Mouse (Mus musculus): ENCODE measurements around the gene 0610030E20Rik.
A peak's percentile ranks its signal among the peaks of the same experiment; 100 is the strongest.

Gene 0610030E20Rik

DNA sequence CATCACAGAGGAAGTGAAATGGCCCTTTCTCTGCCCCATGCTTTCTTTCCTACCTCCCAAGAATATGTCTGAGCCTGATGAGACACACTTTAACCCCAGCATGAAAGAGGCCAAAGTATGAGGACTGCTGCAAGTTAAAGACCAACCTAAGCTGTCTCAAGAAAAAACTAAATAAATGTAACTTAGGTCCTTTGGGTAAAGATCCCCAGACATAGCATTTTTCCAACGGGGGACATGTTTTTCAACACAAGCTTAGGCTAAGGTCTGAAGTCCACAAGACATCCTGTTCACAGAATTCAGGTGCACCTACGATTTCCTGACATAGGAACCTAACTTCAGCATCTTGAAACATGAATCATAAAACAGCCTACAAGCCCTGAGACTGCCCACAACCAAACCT is 3.1 kb downstream of the 0610030E20Rik start:
- no peak for DNase-seq

DNA sequence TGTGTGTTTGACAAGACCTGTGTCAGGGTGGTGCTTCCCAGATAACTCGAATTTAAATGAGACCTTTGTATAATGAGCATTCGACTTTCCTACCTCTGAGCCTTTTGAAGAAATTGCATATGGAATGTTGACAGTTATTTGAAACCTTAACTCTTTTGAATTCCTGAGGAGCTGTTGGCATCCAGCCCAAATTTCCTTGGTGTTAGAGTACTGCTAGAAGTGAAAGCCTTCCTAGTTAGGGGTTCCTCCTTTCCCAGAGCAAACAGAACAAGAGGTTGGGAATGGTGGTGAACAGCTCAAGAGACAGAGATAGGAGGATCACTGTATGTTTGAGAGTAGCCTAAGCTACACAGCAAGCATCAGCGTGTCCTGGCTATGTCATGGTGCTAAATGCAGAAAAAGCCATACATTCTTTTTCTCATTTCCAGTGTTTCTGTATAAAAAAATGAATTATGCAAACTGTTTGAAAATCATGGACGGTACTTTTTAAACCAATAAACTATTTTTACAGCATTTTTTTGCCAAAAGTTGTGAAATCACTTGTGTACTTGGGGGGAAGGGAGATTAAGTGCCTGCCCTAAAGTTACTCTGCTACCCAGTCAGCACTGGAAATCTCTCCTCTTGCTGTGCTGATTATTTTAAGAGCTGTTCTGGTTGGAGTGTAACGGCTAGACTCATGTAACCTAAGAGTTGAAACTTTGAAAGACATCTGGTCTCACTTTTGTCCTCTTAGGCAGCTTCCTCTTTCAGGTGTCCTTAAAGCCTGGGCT is 5.7 kb downstream of the 0610030E20Rik start:
- DNase-seq = no peak

DNA sequence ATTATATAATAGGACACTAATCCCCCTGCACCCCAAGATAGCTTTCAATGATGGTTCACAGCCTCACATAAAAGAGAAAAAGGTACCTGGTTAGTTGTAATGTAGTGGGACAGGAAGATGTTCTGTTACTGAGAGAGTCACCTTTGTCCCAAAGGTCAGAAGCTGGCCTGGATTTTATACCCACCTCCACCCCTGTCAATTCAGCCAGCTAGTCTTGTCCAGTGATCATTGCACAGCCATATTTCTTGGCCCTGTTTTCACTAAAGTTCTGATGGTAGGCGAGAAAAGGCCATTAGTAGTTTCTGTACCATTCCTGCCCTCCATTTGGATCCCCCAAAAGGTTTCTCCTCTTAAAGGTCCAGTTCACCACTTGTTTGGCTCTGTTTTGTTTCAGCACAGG is 6.9 kb downstream of the 0610030E20Rik start:
- DNase-seq = no peak

DNA sequence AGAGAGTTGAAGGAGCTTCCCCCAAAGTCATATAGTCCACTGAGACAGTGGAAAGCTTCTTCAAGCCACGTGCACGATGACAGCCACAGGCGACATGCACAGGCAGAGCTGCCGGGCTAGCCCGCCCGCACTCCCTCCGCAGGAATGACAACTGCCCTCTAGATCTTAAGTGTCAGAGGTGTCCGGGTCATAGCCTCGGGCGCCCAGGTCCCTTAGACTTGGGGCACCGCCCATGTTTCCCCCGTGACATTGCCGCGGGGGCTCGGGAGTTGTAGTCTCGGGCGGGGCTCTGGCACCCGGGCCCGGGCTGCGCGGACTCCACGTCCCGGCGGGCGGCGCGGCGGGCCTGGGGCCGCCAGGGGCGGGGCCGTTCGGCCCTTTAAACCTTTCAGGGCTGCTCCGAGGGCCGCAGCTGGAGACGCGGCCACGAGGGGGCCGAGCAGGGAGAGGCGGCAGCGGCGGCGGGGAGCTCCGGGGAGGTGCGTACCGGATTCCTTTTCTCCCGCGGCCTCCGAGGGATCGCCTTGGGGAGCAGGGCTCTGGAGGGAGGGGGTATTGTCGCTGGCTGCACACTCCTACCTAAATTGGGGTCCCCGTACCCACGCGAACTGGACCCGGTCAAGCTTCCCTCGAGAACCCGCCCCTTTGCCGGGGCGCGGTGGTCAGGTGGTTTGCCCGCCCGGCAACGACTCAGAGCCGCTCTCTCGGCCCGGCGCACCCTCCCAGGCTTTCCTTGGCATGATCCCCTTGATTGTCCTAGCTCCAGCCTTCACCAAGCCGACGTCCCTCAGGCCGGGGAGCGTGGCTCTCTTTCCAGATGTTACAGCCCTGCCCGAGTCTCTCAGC is 8.2 kb downstream of the 0610030E20Rik start, which contains the start of gene Tmem150a:
TSS of gene Tmem150a (plus strand) at position 382 of the 846 bp plus-strand sequence.
- peak; percentile 74 for DNase-seq

DNA sequence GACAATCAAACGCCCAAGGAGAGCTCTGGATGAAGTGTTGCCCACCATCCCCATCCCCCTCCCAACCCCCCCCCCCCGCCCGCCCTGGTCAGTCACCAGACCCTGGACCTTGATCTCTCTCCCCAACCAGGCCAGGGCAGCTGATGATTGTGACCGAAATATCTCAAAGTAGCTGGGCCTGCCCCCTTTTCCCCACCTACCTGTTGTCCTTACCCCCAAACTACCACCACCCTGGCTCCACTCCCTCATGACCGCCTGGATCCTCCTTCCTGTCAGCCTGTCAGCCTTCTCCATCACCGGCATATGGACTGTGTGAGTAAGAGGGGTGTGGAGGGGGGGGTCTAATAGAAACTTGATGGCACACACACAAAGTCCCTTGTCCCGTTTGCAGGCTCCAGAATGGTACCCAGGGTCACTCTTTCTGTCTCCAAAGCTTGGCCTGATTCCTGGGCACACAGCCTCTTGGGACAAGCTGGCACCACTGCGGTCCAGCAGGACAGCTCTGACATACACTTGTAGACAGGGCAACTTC is 8.9 kb downstream of the 0610030E20Rik start:
- peak; percentile 52 for DNase-seq

DNA sequence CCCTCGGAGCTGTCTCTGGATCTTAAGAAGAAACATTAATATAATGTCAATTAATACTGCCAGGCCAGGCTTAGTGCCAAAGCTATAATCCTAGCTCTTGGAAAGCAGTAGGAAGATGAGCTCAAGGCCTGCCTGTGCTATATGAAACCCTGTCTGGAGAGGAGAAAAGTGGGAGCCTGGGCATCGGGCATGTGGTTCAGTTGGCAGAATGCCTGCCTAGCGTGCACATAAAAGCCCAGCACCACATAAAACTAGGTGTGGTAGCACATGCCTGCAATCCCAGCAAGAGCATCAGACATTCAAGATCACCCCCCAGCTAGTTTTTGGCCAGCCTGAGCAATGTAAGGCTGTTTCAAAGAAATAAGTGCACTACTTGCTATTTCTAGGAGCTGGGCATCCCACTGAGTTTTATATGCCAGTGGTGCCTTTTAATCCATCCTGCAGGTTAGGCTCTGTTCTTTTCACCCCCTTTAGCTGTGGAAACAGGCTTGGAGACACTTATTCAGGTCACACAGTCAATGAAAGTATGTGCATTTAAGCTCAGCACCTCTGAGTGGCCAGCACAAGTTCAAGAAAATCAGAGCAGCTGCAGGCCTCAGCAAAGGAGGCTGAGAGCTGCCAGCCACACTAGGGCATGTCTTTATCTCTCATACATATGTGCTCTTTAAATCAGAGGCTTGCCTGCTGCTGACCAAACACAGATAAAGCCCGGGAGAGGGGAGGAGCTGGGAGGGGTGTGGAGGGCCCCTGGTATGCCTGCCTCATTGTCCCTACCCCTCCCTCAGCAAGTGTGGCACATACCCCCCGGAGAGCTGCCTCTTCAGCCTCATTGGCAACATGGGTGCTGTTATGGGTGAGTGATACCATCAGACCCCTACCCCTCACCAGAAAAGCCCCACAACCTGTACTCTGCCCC is 10.3 kb downstream of the 0610030E20Rik start:
- DNase-seq = peak; percentile 36

DNA sequence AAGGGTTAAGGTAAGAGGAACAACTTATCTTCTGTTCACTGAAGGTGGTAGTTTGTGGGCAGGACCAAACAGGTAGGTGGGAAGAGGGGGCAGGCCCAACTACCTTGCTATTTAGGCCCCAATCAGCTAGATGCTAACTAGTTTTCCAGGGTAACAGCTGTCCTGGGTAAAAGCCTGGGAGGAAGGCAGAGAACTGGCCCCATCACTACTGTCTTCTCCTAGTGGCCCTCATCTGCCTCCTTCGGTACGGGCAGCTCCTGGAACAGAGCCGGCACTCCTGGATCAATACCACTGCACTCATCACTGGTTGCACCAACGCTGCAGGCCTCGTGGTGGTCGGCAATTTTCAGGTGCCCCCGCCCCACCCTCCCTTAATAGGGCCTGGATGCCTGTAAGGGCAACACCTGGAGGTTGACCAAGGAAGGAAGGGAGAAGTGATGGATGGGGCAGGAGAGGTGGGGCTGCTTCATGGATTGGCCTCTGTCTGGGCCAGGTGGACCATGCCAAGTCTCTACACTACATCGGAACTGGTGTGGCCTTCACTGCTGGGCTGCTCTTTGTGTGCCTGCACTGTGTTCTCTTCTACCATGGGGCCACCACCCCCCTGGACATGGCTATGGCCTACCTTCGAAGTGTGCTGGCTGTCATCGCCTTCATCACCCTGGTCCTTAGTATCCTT is 11.1 kb downstream of the 0610030E20Rik start:
- DNase-seq = peak; percentile 21

DNA sequence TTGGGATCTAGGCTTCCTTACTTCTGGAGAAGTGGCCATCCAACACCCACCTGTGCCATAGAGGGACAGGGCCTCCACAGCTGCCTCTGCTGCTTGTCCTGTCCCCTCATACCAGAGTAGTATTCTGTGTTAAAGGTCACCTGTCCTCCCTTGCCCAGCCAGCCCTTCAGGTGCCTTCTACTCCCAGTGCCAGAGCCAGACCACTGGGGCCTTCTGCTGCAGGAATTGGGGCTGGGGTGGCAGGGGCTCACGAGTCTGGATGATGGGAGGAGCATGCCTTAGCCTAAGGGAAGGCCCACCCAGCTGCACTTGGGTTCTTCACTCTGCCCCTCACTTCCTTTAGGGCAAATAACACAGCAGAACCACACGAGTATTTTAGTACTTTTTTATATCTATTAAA is 12.2 kb downstream of the 0610030E20Rik start:
- no peak for DNase-seq

DNA sequence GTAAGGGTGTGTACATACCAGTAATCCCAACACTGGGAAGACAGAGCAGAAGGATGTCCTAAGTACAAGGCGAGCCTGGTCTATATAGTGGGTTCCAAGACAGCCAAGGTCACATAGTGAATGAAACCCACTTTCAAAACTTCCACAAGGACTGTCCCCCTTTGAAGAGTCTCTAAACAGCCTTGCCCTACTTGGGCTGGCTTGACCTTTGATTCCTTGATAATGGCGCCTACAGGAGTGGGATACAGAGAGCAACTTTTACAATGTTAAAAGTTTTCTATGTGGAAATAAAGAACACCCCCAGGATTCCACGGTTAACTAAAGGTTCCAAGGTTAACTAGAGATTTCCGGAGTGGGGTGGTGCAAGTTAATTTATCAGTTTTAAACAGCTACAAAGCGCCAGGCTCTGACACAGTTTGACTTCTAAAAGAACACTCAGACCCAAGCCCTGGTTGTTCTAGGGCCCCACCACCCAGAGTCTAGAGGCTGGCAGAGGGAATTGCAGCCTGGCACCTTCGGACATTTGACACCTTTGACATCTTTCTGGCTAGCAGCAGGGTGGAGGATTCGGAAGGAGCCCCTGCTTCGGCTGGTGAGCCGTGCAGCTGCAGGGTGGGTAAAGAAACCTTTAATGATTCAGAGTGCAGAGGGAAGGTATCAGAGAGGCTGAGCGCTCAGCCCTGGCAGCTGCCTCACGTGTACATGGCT is 12.9 kb downstream of the 0610030E20Rik start:
- DNase-seq = no peak

DNA sequence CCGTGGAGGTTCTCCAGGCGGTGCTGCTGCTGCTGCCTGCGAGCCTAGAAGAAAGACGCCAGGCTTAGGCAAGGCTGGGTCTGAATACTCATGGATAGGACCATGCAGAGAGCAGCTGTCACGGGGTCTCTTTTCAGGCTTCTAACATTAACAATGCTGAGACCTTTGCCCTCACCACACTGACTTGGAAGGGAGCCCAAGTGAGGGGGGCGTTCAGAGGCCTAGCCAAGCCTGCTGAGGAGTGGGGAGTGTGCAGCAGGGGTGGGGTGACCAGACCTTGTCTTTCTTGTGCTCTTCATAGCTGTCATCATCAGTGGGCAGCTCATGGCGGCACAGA is 13.4 kb downstream of the 0610030E20Rik start:
- peak; percentile 41 for DNase-seq

DNA sequence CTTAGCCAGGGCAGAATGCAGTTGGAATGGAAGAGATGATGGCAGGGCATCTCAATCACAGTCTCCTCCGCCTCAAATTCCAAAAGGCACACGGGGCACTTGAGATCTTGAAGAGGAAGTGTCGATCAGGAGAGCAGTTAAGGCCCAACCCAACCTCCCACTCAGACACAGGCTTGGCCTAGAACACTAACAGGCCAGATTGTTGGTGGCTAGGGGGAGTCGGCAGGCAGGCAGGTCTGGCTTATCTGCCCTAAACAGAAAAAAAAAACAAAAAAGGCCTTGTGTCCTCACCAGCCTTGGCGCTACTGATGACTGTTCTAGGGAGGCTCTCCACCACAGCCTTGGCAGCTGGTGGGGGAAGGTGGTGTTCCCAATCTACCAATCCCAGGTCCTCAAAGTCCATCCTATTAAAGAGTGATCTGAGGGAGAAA is 14.0 kb downstream of the 0610030E20Rik start:
- DNase-seq = peak; percentile 28

DNA sequence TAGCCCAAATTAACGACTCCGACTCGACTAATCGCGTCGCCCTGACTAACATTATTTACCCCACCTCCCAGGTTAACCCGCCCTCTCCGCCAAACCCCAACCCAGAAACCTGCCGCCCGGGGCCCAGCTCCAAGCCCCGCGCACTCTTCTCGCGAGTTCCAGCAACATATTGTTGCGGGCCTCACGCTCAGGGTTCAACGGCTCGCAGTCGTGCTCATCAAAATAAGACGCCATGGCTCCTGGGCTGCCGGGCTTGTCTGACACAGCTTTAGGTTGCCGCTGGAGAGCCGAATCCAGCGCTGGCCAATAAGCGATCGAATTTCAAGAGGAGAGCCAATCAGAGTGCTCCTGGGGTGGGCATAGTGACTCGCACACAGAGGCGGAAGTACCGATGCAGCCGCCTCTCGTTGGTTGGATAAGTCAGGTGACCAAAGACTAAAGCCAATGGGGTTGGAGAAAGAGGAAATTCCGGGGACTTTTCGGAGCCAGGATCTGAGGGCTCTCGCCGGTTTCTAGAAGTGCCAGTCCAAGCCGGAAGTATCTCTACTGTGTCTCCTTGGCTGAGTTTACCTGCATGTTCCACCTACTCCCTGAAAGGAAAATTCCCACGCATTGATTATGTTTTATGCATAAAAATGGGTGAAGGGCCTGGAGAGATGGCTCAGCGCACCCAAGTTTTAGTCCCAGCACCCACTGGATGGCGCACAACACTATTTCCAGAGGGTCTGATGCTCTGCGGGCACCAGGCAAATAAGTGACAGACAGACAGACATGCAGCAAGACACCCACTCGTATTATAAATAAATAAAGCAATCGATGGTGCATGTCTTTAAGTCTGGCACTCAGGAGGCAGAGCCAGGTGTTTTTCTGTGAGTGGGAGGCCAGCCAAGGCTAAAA is 15.3 kb downstream of the 0610030E20Rik start:
- DNase-seq = peak; percentile 97

DNA sequence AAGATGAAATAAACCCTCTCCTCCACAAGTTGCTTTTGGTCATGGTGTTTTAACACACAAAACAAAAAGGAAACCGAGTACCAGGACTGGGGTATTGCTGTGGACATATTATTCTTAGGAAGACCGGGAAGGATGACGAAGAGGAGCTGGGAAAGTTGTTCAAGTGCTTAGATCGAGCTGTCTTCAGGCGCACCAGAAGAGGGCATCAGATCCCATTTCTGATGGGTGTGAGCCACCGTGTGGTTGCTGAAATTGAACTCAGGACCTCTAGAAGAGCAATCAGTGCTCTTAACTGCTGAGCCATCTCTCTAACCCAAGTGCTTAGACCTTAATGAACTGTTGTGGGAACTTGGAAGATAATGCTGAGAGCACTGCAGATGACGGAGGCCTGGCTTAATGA is 16.9 kb downstream of the 0610030E20Rik start:
- no peak for DNase-seq

DNA sequence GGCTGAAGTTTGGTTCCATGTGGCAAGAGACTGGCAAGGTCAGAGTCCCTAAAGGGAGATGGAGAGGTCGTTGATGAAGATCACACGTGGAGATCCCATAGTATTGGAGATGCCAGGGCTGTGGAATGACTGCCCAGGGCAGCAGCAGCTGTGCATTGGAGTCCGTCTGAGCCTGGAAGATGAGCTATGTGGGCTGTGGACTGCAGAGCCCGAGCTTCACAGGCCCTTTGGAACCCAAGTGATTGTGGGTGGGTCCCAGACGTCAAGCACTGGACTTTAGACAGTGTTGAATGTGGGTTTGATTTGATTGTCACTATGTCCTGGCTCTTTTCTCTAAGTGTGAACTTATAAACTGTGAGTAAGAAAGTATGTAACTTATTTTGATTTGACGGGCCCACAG is 17.9 kb downstream of the 0610030E20Rik start:
- no peak for DNase-seq

DNA sequence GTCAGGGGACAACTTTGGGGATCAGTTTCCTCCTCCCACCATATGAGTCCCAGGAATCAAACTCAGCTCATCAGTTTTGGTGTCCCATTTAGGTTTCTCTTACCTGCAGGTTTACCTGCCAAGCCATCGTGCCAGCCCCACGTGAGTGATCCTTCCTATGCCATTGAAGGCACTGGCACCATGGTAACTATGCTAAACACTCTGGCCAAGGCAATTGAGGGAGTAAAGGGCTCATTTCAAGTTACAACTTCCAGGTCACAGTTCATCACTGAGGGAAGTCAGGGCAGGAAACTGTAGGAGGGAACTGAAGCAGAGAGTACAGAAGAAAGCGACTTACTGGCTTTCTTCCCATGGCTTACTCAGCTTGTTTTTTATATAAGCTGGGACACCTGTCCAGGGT is 19.2 kb downstream of the 0610030E20Rik start:
- no peak for DNase-seq

DNA sequence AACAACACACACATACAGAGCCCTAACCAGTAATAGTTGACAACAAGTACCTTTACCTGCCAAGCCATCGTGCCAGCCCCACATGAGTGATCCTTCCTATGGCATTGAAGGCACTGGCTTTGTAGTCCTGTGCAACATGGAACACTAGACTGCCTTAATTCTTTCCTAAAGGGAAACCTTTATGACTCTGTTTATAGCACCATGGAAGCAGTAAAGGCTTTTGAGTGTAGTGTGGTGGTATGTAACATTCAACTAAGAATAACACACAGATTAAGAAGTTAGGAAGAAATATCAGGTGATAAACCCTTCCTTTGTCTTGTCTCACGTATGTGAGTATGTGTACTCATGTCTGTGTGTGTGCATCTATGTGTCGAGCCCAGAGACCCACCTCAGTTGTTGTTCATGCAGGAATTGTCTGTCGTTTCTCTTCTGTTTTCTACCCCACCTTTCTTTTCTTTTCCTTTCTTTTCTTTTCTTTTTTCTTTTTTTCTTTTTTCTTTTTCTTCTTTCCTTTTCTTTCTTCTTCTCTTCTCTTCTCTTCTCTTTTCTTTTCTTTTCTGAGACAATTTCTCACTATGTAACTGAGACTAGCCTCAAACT is 19.8 kb downstream of the 0610030E20Rik start, which contains the start of gene Rnf181:
TSS of gene Rnf181 (minus strand) at position 113 of the 600 bp plus-strand sequence.
- no peak for DNase-seq

DNA sequence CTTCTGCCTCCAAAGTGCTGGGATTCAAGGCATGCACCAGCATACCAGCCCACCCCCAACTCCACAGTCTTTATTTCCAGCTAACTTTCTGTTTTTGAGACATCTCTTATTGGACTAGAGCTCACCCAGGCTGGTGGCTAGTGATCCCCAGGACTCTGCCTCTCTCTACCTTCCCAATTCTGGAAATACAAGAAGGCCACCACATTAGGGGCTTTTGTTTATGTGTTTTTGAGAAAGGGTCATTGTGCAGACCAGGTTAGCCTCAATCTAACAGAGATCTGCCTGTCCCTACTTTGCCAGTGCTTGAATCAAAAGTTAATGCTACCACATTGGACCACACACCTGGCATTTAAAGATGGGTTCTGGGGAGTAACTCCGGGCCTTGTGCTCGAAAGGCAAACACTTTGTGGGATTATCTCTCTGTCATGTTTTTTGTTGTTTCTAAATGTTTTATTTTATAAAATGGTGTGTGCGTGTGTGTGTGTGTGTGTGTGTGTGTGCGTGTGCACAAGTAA is 20.4 kb downstream of the 0610030E20Rik start:
- no peak for DNase-seq

DNA sequence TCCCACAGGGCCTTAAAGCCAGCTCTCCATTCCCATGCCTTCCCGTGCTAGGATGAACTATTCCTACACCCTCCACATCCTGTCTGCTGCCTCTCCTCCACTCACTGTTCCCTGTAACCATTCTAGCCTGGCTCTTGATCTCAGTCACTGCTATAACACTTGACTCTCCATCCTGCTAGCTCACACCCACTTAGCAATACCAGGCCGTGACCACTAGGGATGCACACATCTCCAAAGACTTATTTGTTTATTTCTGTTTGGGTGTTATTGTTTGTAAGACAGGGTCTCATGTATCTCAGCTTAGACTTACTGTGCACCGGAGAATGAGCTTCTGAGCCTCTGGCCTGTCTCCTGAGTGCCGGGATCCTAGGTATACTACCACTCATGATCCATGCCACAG is 22.4 kb downstream of the 0610030E20Rik start:
- no peak for DNase-seq

DNA sequence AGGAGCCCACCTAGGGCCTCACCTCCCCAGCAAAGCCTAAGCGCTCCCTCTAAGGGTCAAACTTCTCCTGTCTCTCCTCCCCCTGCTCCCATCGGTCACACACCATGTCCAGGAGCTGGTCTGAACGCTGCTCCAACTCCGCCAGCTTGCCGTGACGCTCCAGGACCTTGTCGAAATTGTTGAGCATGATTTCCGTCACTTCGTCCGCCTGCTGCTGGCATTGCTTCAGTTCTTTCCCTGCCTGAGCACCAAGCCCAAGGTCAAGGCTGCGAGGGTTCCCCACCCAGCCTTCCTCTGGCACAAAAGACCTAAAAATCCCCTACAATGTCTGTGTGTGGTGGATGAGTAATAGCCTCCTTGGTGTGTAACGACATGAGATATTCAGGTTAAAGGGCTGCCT is 23.0 kb downstream of the 0610030E20Rik start:
- DNase-seq = no peak

DNA sequence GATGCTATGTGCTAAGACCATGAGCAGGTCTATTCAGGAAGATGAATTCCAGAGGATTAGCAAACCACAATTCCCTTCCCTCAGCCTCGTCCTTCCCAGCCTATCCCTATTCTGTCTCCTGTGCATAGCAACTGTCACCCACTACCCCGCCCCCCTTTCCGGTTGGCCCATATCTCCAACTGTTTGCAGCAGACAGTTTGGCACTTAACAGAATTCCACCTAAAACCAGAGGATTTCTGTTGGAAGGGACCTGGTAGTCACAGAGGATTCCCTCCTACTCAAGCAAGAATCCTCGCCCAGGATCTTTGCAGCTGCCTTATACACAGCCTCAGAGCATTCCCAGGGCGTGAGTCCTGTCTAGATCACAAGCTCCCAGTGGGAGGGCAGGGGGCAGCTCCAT is 24.0 kb downstream of the 0610030E20Rik start:
- DNase-seq = no peak

Data from cerebellum, adult 11-12 months (tissue).